Mouse (Mus musculus) liver, embryonic 16.5 days (tissue): ENCODE data around the gene Atg16l2. TPM values are rescaled to one million over a fixed set of nuclear protein-coding genes. Genes with fewer than 3 reads are reported as not detected.

Experiments used
- ATAC-seq: fragments of 200-750 bp; cut with Nextera tagmentation; 2 replicates; pipeline ENCODE4 v1.8.0; 2017; ENCODE audit warnings: low read depth, mild to moderate bottlenecking, moderate number of reproducible peaks, moderate library complexity
- H3K27ac ChIP-seq: fragments of 300-500 bp; sonication (generic); 2 replicates; pipeline ENCODE4 v1.5.1; 2014; ENCODE audit warnings: mild to moderate bottlenecking, low read length
- H3K27me3 ChIP-seq: fragments of 300-500 bp; sonication (generic); 2 replicates; pipeline ENCODE4 v1.6.1; 2014; ENCODE audit warnings: low read depth, low read length, mixed read lengths; ENCODE audit not compliant: control insufficient read depth, insufficient read depth
- H3K36me3 ChIP-seq: fragments of 300-500 bp; sonication (generic); 2 replicates; pipeline ENCODE4 v1.6.1; 2014; ENCODE audit warnings: mild to moderate bottlenecking; ENCODE audit not compliant: control insufficient read depth, insufficient read depth
- H3K4me1 ChIP-seq: fragments of 300-500 bp; sonication (generic); 2 replicates; pipeline ENCODE4 v1.6.1; 2014; ENCODE audit warnings: low read depth, low read length, mixed read lengths; ENCODE audit not compliant: control insufficient read depth
- H3K4me2 ChIP-seq: fragments of 300-500 bp; sonication (generic); 2 replicates; pipeline ENCODE4 v1.6.1; 2014; ENCODE audit warnings: low read depth, low read length, mixed read lengths
- H3K4me3 ChIP-seq: fragments of 300-500 bp; sonication (generic); 2 replicates; pipeline ENCODE4 v1.5.1; 2014; ENCODE audit warnings: low read depth, mild to moderate bottlenecking, low read length
- H3K9ac ChIP-seq: fragments of 300-500 bp; sonication (generic); 2 replicates; pipeline ENCODE4 v1.6.1; 2014; ENCODE audit warnings: low read depth, low read length
- H3K9me3 ChIP-seq: fragments of 300-500 bp; sonication (generic); replicated peaks from 2 replicates; pipeline ENCODE4 v1.6.1; 2016; ENCODE audit warnings: low read length; ENCODE audit not compliant: control insufficient read depth
- WGBS: fragments of 180-500 bp; shearing (Covaris S2); extraction: QIAGEN DNeasy Blood & Tissue Kit; methylation state at CpG from one replicate; pipeline ENCODE4 v1.1.7; 2014; ENCODE audit not compliant: insufficient replicate concordance; 5-methylcytosine and 5-hydroxymethylcytosine counted together
- polyA plus RNA-seq: library from polyadenylated mRNA; unstranded; fragments of >200 nt; fragmentation: Nextera tagmentation; extraction: Ambion mirVana; gene quantifications from 2 replicates; pipeline ENCODE4 v1.2.1, GENCODE M21; 2015

Gene Atg16l2
- polyA plus RNA-seq, 1 experiment from 2014 or later, result 7.2 TPM

GRCm38 (mm10) chr7:101271602-101272001, 30.4 kb downstream of the Atg16l2 start:
- H3K4me3 ChIP-seq, result no peak overlapping the region
- no peak overlapping the region for H3K4me2 ChIP-seq
- ATAC-seq, result no peak
- WGBS, result 51% methylated on average over 1 of the region's 1 CpGs
- peaks cover 10% of the 10 kb centered on the region for H3K4me1 ChIP-seq
- H3K27me3 ChIP-seq, result no peaks in the 10 kb centered on the region
- no peak overlapping the region for H3K9ac ChIP-seq
- no peak overlapping the region for H3K27ac ChIP-seq
- no peaks in the 10 kb centered on the region for H3K9me3 ChIP-seq
- no peaks in the 10 kb centered on the region; the same call in none of the 2 replicates for H3K36me3 ChIP-seq

- Histone ChIP-seq H3K27ac (no peak overlapping the region), H3K36me3 (no peaks in the 10 kb centered on the region; the same call in 1 of the 2 replicates)
These were observed 34.4 kb downstream of the Atg16l2 start for GRCm38 (mm10) chr7:101267457-101268259.

GRCm38 (mm10) chr7:101263511-101263910, 38.5 kb downstream of the Atg16l2 start:
- H3K27me3 ChIP-seq, result no peaks in the 10 kb centered on the region
- H3K4me2 ChIP-seq, result no peak overlapping the region
- H3K27ac ChIP-seq, result no peak overlapping the region
- no peaks in the 10 kb centered on the region for H3K9me3 ChIP-seq
- ATAC-seq, result no peak
- no peaks in the 10 kb centered on the region; the same call in none of the 2 replicates for H3K36me3 ChIP-seq
- no peaks in the 10 kb centered on the region for H3K4me1 ChIP-seq
- H3K9ac ChIP-seq, result no peak overlapping the region
- H3K4me3 ChIP-seq, result no peak overlapping the region

More at GRCm38 (mm10) chr7:101267457-101268259, 34.4 kb downstream of the Atg16l2 start:
- WGBS, result 31% methylated on average over 3 of the region's 3 CpGs
- Histone ChIP-seq H3K9ac (no peak overlapping the region), H3K9me3 (no peaks in the 10 kb centered on the region), H3K4me1 (peaks cover 7% of the 10 kb centered on the region), H3K4me3 (no peak overlapping the region), H3K27me3 (no peaks in the 10 kb centered on the region), H3K4me2 (no peak overlapping the region)
- ATAC-seq, result no peak; the same call in 1 of the 2 replicates

- H3K4me3 ChIP-seq, result no peak overlapping the region
These were observed 40.0 kb downstream of the Atg16l2 start for GRCm38 (mm10) chr7:101261941-101262546.

GRCm38 (mm10) chr7:101258482-101258881, 43.6 kb downstream of the Atg16l2 start:
- Histone ChIP-seq H3K27me3 (no peaks in the 10 kb centered on the region), H3K4me3 (no peak overlapping the region), H3K27ac (no peak overlapping the region), H3K36me3 (no peaks in the 10 kb centered on the region; the same call in none of the 2 replicates), H3K9ac (no peak overlapping the region), H3K9me3 (no peaks in the 10 kb centered on the region), H3K4me1 (no peaks in the 10 kb centered on the region), H3K4me2 (no peak overlapping the region)
- no peak for ATAC-seq

More at GRCm38 (mm10) chr7:101261941-101262546, 40.0 kb downstream of the Atg16l2 start:
- Histone ChIP-seq H3K36me3 (no peaks in the 10 kb centered on the region; the same call in none of the 2 replicates), H3K9me3 (no peaks in the 10 kb centered on the region), H3K27ac (no peak overlapping the region), H3K4me2 (no peak overlapping the region), H3K27me3 (no peaks in the 10 kb centered on the region), H3K4me1 (no peaks in the 10 kb centered on the region), H3K9ac (no peak overlapping the region)
- 75% methylated on average over 4 of the region's 4 CpGs for WGBS
- no peak for ATAC-seq

GRCm38 (mm10) chr7:101253071-101253470, 49.0 kb downstream of the Atg16l2 start:
- no peaks in the 10 kb centered on the region for H3K36me3 ChIP-seq
- H3K27ac ChIP-seq, result no peak overlapping the region
- H3K4me3 ChIP-seq, result no peak overlapping the region
- no peaks in the 10 kb centered on the region for H3K4me1 ChIP-seq
- no peak overlapping the region for H3K4me2 ChIP-seq
- H3K9me3 ChIP-seq, result no peaks in the 10 kb centered on the region
- ATAC-seq, result no peak
- no peaks in the 10 kb centered on the region for H3K27me3 ChIP-seq
- H3K9ac ChIP-seq, result no peak overlapping the region
- 30% methylated on average over 2 of the region's 2 CpGs for WGBS

GRCm38 (mm10) chr7:101249173-101249572, 52.9 kb downstream of the Atg16l2 start:
- H3K9ac ChIP-seq, result no peak overlapping the region
- H3K9me3 ChIP-seq, result no peaks in the 10 kb centered on the region
- H3K4me3 ChIP-seq, result no peak overlapping the region
- WGBS, result 72% methylated on average over 2 of the region's 2 CpGs
- no peaks in the 10 kb centered on the region for H3K27me3 ChIP-seq
- no peak for ATAC-seq
- H3K36me3 ChIP-seq, result no peaks in the 10 kb centered on the region; the same call in 1 of the 2 replicates
- no peaks in the 10 kb centered on the region for H3K4me1 ChIP-seq
- H3K27ac ChIP-seq, result no peak overlapping the region
- H3K4me2 ChIP-seq, result no peak overlapping the region

GRCm38 (mm10) chr7:101248760-101249159, 53.3 kb downstream of the Atg16l2 start:
- no peaks in the 10 kb centered on the region; the same call in 1 of the 2 replicates for H3K36me3 ChIP-seq
- no peak for ATAC-seq
- no peaks in the 10 kb centered on the region for H3K4me1 ChIP-seq
- no peak overlapping the region for H3K9ac ChIP-seq
- no peaks in the 10 kb centered on the region for H3K9me3 ChIP-seq
- no peaks in the 10 kb centered on the region for H3K27me3 ChIP-seq
- no peak overlapping the region for H3K4me2 ChIP-seq
- H3K4me3 ChIP-seq, result no peak overlapping the region
- WGBS, result 80% methylated on average over 4 of the region's 4 CpGs
- no peak overlapping the region for H3K27ac ChIP-seq
